Mouse (Mus musculus): Measurements from ENCODE around the gene Camta2. TPM values are rescaled to one million over a fixed set of nuclear protein-coding genes. Genes with fewer than 3 reads are reported as not detected.
A peak's percentile ranks its signal among the peaks of the same experiment; 100 is the strongest.

Gene Camta2
- total RNA-seq, 2 experiments from 2014 or later: 232 to 256 TPM

DNA sequence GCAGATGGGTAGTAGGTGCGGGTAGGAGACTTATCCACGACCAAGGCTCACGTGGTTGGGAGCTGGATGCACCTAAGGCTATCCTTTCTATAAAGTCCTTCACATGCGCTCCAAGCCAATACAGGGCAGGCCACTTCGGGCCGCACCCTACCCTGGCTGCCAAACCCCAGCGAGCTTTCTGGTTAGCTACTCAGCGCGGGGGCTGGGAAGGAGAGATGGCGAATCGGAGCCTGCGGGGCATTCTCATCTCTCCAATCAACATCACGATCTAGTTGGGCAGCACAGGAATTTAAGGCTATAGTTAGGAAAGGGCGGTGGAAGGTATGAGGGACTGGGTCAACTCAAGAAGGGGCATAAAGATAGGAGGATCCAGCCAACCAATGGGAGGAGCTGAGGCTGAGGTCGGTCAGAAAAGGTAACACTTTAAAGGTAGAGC lies 19.6 kb downstream of the Camta2 start:
- DNase-seq (ENCODE audit: low spot score in 2 of 2): peak in 1 of 2 experiments; percentile 85
- intact Hi-C loops (cut with DNase I): loop anchor here (2.0 kb wide), 1 partner anchor 14 kb away; the partner anchor contains the start of gene Pfn1

- intact Hi-C loops (cut with DNase I): loop anchor here (2.0 kb wide), 1 partner anchor 13 kb away; the partner anchor contains the start of gene Pfn1
- DNase-seq (ENCODE audit: low spot score in 2 of 2): no peak
Observed at GRCm38 (mm10) chr11:70667271-70668150, 20.4 kb downstream of the Camta2 start.

DNA sequence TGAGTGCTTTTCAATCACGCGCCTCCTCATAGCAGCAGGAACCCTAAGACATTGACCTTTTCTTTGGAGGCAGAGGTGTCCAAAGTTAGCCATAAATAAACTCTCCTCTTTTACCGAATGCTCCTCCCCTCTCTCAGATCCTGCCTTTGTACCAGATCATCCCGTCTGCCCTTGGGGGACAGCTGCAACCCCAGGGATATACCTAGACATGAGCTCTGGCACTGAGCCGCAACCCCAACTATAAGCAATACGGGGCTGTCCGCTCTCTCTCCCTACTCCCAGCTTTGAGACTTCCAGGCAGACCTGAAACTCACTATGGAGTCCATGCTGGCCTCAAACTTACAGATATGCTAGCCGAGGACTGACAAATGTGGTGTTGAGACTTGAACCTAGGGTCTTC lies 21.2 kb downstream of the Camta2 start:
- intact Hi-C loops (cut with DNase I): no loop called here
- DNase-seq (ENCODE audit: low spot score in 2 of 2): no peak

GRCm38 (mm10) chr11:70664741-70665140 lies 23.2 kb downstream of the Camta2 start:
- intact Hi-C loops (cut with DNase I): no loop called here
- no peak for DNase-seq (ENCODE audit: low spot score in 2 of 2)

DNA sequence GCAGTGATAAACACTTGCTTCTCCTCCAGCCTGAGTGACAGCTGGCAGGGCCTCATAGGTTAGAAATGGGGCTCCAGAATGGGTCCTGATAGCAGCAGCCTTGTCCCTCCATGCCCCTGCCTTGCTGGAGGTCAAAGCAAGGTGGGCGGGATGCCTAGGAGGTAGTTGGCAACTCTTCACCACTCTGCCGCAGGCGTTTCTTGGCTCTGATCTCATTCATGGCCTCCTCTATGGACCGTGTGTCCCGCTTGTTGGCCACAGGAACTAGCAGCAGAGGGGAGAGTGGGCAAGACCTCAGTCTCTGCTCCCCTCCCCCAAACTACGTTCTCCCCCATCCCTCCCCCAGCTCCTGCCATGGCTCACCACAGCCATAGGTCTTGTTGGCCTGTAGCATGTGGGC lies 23.9 kb downstream of the Camta2 start:
- DNase-seq (ENCODE audit: low spot score in 2 of 2): no peak
- intact Hi-C loops (cut with DNase I): no loop called here

DNA sequence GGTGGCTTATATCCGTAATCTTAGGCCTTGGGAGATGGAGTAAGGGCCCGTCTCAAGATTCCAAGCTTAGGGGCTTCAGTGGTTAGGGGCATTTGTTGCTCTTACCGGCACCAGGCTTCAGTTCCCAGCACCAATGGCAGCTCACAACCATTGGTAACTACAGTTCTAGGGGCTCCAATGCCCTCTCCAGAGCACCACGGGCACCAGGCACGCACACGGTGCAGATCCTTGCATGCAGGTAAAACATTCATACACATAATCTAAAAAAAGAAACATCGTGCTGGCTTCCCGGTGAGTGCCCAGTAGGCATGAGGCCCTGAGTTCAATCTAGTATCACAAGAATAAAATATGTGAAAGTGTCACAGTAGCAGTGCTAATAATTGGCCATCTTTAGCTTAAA lies 24.8 kb downstream of the Camta2 start:
- intact Hi-C loops (cut with DNase I): no loop called here
- DNase-seq (ENCODE audit: low spot score in 2 of 2): no peak

DNA sequence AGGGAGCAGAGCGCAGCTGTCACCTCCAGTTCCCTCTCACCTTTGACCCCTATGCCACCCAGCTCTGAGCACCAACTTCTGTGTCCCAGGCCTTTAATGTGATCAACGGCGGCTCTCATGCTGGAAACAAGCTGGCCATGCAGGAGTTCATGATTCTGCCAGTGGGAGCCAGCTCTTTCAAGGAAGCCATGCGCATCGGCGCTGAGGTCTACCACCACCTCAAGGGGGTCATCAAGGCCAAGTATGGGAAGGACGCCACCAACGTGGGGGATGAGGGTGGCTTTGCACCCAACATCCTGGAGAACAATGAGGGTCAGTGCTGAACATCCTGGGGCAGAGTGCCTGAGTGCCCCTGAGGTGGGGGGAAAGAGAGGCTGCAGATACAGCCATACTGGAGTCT lies 27.3 kb downstream of the Camta2 start:
- intact Hi-C loops (cut with DNase I): no loop called here
- DNase-seq (ENCODE audit: low spot score in 2 of 2): no peak

GRCm38 (mm10) chr11:70658942-70659341 lies 29.0 kb downstream of the Camta2 start:
- intact Hi-C loops (cut with DNase I): no loop called here
- DNase-seq (ENCODE audit: low spot score in 2 of 2): no peak

- intact Hi-C loops (cut with DNase I): no loop called here
- DNase-seq (ENCODE audit: low spot score in 2 of 2): no peak
Observed at GRCm38 (mm10) chr11:70658521-70658920, 29.4 kb downstream of the Camta2 start.

GRCm38 (mm10) chr11:70657991-70658390 lies 29.9 kb downstream of the Camta2 start:
- DNase-seq (ENCODE audit: low spot score in 2 of 2): no peak
- intact Hi-C loops (cut with DNase I): no loop called here

GRCm38 (mm10) chr11:70657573-70657972 lies 30.3 kb downstream of the Camta2 start:
- no peak for DNase-seq (ENCODE audit: low spot score in 2 of 2)
- intact Hi-C loops (cut with DNase I): no loop called here

DNA sequence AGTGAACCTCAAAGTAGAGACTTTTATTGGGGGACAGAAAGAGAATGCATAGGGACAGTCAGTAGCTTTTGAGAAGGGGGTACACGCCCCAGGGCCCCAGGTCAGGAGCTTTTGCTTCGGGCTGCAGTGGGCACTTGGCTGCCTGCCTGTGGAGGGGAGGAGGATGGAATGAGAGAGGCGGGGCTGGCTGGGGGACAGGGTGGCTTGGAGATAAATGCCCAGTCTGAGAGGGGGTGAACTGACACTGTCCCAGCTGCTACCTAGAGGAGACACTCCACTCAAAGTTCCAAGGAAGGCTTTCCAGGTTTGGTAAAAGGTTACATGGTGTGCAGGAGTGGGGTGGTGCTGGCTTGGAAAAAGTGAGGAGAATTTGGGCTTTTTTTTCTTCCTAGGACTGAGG lies 30.9 kb downstream of the Camta2 start, which contains the start of gene Eno3:
Gene Eno3 (plus strand): TSS at position 239 of the 400 bp plus-strand sequence.
- intact Hi-C loops (cut with DNase I): no loop called here
- no peak for DNase-seq (ENCODE audit: low spot score in 2 of 2)

DNA sequence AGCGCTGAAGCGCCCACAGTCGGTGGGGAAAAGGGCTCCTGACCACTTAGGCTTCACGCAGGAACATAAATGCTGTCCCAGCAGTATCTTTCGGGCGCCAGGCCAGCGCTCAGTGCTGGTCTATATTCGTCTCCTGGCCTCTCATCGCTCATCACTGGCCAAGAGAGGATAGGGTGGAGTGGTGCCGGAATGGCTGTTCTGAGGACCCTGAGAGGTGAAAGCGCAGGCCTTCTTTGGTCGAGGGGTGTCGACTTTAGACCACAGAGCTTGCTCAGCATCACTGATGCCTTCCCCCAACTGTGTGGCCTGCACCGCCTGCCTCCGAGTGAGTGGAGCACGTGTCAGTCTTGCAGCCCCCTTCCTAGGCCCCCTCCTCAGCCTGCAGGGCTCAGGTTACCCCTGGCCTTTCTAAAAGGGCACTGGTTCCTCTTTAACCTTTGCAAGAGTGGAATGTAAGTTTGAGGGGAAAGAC lies 31.4 kb downstream of the Camta2 start:
- no peak for DNase-seq (ENCODE audit: low spot score in 2 of 2)
- intact Hi-C loops (cut with DNase I): no loop called here

- intact Hi-C loops (cut with DNase I): loop anchor here (2.0 kb wide), 1 partner anchor 13 kb away; the partner anchor contains the start of gene Spag7
- DNase-seq (ENCODE audit: low spot score in 2 of 2): no peak
Observed at GRCm38 (mm10) chr11:70655571-70656455, 32.1 kb downstream of the Camta2 start.

DNA sequence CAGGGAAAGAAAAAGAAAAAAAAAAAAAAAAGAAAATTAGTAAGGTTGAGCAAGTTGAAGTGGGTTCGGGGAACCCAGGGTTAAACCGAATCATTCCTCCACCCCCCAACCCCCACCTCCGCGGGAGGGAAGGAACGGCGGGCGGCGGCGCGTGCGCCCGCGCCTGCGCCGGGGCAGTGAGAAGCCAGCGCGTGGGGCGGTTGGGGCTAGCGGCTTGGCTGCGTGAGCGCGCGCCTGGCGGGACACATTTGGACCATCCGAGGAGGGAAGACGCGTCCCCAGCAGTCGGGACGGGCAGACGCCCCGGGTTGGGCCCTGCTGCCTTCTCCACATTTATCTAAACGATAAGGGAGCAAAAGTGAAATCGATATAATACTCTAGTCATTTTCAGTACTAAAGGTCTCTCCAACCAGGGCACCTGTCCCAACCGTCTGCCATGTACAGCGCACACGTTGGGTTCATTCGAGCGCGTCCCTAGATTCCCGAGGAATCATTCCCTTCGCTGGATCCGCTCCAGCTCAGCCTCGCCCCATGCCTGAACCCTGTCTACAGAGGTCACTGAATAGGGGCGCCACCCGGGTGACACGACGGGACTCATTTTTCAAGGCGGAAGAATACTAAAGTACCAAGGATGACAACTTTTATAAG lies 32.9 kb downstream of the Camta2 start:
- peak; percentile 75 to 82 for DNase-seq (ENCODE audit: low spot score in 2 of 2)
- intact Hi-C loops (cut with DNase I): loop anchor here (2.0 kb wide), 1 partner anchor 14 kb away; the partner anchor contains the start of gene Spag7

DNA sequence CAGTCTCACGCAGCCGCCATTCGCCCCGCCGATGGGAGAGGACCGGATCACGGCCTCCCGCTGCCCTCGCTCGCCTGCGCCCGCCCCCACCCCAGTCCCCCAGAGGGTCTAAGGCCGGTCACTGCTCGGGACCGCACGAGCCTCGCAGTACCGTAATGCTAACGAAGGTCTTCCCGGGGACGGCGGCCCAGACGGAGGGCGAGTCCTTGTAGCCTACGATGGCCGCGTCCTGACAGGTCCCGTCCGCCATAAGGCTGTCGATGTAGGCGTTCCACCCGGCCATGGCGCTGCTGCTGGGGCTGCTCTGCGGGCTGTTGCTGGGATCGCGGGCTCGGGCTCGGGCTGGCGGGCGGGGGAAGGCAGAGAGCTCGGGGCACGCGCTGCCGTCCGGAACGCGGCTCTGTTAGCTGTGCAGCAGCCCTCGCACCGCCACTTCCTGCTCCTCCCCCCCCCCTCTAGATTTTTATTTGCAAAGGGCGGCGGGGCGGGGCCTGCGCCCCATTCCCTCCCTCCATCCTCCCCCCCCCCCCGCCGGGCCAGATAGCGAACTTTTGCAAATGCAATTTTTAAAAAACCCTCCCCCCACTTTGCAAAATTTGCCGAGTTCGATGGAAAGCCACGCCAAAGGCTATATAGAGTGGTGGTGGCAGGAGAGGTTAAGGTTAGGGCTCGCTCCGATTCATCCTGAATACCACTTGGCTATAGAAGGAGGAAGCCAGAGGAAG lies 33.5 kb downstream of the Camta2 start, which contains the start of gene Pfn1:
Gene Pfn1 (minus strand): TSS at position 447 of the 725 bp plus-strand sequence.
- peak; percentile 64 to 73 for DNase-seq (ENCODE audit: low spot score in 2 of 2)
- intact Hi-C loops (cut with DNase I): loop anchor here (2.0 kb wide), 1 partner anchor 14 kb away; the partner anchor contains the start of gene Spag7

- peak; percentile 55 to 56 for DNase-seq (ENCODE audit: low spot score in 2 of 2)
- intact Hi-C loops (cut with DNase I): loop anchor here (2.0 kb wide), 1 partner anchor 15 kb away; the partner anchor contains the start of gene Spag7
Observed at GRCm38 (mm10) chr11:70653345-70654197, 34.3 kb downstream of the Camta2 start.

- intact Hi-C loops (cut with DNase I): no loop called here
- DNase-seq (ENCODE audit: low spot score in 2 of 2): no peak
Observed at GRCm38 (mm10) chr11:70652884-70653344, 35.0 kb downstream of the Camta2 start.
